Mouse (Mus musculus): ENCODE results near the gene Ank3. TPM values are rescaled to one million over a fixed set of nuclear protein-coding genes. Genes with fewer than 3 reads are reported as not detected.

The Ank3 gene
- total and polyA plus RNA-seq, 2 experiments from 2014 or later, result 23.4 to 64.7 TPM

GRCm38 (mm10) chr10:70065191-70065590 is 666.6 kb downstream of the Ank3 start:
- no peaks in the 10 kb centered on the region for H3K9me3 ChIP-seq (replicated peaks; ENCODE audit: control insufficient read depth, low read length)
- TF ChIP-seq EP300 (IDR thresholded peaks at IDR 0.05; ENCODE audit: low read depth) (no peak), CTCF (IDR thresholded peaks at IDR 0.05; ENCODE audit: low read depth) (no peak)
- H3K4me1 ChIP-seq (ENCODE audit: control insufficient read depth, insufficient read depth), result 0 out of 2 replicates have a peak, but pooled peaks cover 5% of the 10 kb centered on the region
- no peak overlapping the region for H3K9ac ChIP-seq (replicated peaks; ENCODE audit: low read depth, low read length)
- H3K4me3 ChIP-seq (ENCODE audit: low read depth, low read length), result no peak overlapping the region
- H3K27me3 ChIP-seq (ENCODE audit: control insufficient read depth, insufficient read depth, low read length), result no peaks in the 10 kb centered on the region
- no peak overlapping the region for H3K4me2 ChIP-seq (ENCODE audit: low read depth, low read length)
- ATAC-seq (ENCODE audit: insufficient read depth, low read depth) (no peak), DNase-seq (ENCODE audit: low spot score) (no peak)
- H3K36me3 ChIP-seq (replicated peaks; ENCODE audit: control insufficient read depth, insufficient read depth, low read length), result no peaks in the 10 kb centered on the region
- WGBS, result 72% methylated on average over 3 of the region's 3 CpGs
- no peak overlapping the region for H3K27ac ChIP-seq (ENCODE audit: low read depth)

GRCm38 (mm10) chr10:70066497-70067168 is 668.1 kb downstream of the Ank3 start:
- Histone ChIP-seq H3K27me3 (ENCODE audit: control insufficient read depth, insufficient read depth, low read length) (no peaks in the 10 kb centered on the region), H3K36me3 (replicated peaks; ENCODE audit: control insufficient read depth, insufficient read depth, low read length) (no peaks in the 10 kb centered on the region), H3K4me1 (ENCODE audit: control insufficient read depth, insufficient read depth) (no peaks in the 10 kb centered on the region), H3K4me2 (ENCODE audit: low read depth, low read length) (no peak overlapping the region), H3K27ac (ENCODE audit: low read depth) (no peak overlapping the region), H3K9ac (replicated peaks; ENCODE audit: low read depth, low read length) (no peak overlapping the region), H3K9me3 (replicated peaks; ENCODE audit: control insufficient read depth, low read length) (no peaks in the 10 kb centered on the region), H3K4me3 (ENCODE audit: low read depth, low read length) (no peak overlapping the region)
- TF ChIP-seq EP300 (IDR thresholded peaks at IDR 0.05; ENCODE audit: low read depth), result no peak
- TF ChIP-seq CTCF (IDR thresholded peaks at IDR 0.05; ENCODE audit: low read depth), result no peak
- 68% methylated on average over 8 of the region's 8 CpGs for WGBS
- DNase-seq (ENCODE audit: low spot score) (no peak), ATAC-seq (ENCODE audit: insufficient read depth, low read depth) (no peak)

DNA sequence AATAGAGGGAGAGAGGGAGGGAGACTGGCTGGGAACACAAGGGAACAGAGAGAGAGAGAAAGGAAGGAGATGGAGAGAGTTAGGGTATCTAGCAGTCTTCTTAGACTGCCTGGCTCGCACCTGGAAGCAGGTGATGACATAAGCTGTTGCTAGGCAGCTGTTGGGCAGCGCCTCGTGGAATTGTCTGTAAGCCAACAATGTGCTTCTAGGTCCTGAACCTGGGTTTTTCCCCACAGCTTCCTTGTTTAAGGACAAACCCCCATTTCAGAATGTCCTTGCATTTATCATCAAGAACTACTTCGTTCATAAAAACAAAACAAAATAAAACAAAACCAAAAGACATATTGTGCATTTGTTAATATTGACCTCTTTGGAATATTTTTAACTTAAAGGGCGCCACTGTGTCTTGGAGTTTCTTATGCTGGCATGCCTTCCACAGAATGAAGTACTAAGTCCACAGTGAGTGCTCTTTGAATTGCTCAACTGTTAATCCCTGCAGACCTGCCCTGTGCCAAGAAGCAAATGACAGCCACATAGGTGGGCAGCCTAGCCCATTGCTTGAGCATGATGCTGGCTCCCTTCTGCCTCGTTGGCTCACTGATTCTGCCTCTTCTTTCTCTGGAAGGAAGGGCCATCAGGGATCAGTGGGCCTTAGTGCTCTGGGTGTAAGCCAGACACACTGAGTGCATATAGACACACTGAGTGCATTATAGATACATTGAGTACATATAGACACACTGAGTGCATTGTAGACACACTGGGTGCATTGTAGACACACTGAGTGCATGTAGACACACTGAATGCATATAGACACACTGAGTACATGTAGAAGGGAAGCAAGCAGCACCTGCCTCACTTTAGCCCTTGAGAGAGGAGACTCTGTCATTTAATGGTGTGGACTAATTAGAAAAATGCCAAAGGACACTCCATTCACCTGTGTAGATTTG is 668.9 kb downstream of the Ank3 start:
- 50% methylated on average over 6 of the region's 6 CpGs for WGBS
- DNase-seq (ENCODE audit: low spot score) (no peak), ATAC-seq (ENCODE audit: insufficient read depth, low read depth) (no peak)
- H3K4me1 ChIP-seq (ENCODE audit: control insufficient read depth, insufficient read depth), result no peaks in the 10 kb centered on the region
- no peaks in the 10 kb centered on the region for H3K27me3 ChIP-seq (ENCODE audit: control insufficient read depth, insufficient read depth, low read length)
- no peak overlapping the region for H3K4me2 ChIP-seq (ENCODE audit: low read depth, low read length)
- no peak overlapping the region for H3K27ac ChIP-seq (ENCODE audit: low read depth)
- no peak overlapping the region for H3K9ac ChIP-seq (replicated peaks; ENCODE audit: low read depth, low read length)
- H3K4me3 ChIP-seq (ENCODE audit: low read depth, low read length), result no peak overlapping the region
- H3K36me3 ChIP-seq (replicated peaks; ENCODE audit: control insufficient read depth, insufficient read depth, low read length), result no peaks in the 10 kb centered on the region
- TF ChIP-seq EP300 (IDR thresholded peaks at IDR 0.05; ENCODE audit: low read depth) (no peak), CTCF (IDR thresholded peaks at IDR 0.05; ENCODE audit: low read depth) (no peak)
- H3K9me3 ChIP-seq (replicated peaks; ENCODE audit: control insufficient read depth, low read length), result no peaks in the 10 kb centered on the region

DNA sequence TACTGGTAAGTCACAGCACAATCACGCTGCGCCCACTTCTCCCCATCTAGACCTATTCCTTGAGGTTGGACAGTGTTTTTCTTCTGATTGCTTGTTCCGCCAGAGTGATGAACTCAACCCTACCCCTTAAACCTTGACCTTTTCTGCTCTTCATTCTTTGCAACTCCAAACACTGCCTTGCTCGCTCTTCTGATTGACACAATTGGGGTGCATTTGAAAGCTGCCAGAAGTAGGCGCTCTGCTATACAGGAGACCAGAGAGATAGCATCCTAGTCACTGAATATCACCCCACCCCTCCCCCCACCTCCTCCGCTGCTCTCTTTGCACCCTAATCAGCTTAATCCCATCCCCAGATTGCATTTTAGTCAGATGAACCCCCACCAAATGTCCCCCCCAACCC is 670.7 kb downstream of the Ank3 start:
- no peak for DNase-seq (ENCODE audit: low spot score)
- H3K36me3 ChIP-seq (replicated peaks; ENCODE audit: control insufficient read depth, insufficient read depth, low read length), result no peaks in the 10 kb centered on the region
- no peak overlapping the region for H3K4me3 ChIP-seq (ENCODE audit: low read depth, low read length)
- no peak for TF ChIP-seq EP300 (IDR thresholded peaks at IDR 0.05; ENCODE audit: low read depth)
- TF ChIP-seq CTCF (IDR thresholded peaks at IDR 0.05; ENCODE audit: low read depth), result no peak
- H3K9ac ChIP-seq (replicated peaks; ENCODE audit: low read depth, low read length), result no peak overlapping the region
- 57% methylated on average over 6 of the region's 6 CpGs for WGBS
- H3K9me3 ChIP-seq (replicated peaks; ENCODE audit: control insufficient read depth, low read length), result no peaks in the 10 kb centered on the region
- no peak for ATAC-seq (ENCODE audit: insufficient read depth, low read depth)
- no peak overlapping the region for H3K4me2 ChIP-seq (ENCODE audit: low read depth, low read length)
- H3K4me1 ChIP-seq (ENCODE audit: control insufficient read depth, insufficient read depth), result no peaks in the 10 kb centered on the region
- H3K27me3 ChIP-seq (ENCODE audit: control insufficient read depth, insufficient read depth, low read length), result no peaks in the 10 kb centered on the region
- no peak overlapping the region for H3K27ac ChIP-seq (ENCODE audit: low read depth)

DNA sequence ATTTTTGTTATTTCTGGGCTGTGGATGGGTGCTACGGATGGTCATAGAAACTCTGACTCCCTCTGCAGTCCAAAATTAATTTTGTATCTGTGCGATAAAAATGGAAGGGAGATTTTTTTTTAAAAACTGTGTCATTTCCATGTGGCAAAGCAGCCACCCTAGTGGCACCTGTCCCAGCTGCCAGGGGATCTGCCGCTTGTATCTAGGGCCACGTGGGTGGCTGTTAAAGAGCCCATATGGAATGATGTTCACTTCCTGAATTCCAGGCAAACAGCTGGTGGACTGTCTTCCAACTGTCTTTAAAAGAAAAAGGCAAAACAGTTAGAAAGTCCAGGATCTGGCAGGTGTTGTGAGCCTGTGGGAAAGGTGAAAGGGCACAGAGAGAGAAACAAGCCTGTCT is 672.8 kb downstream of the Ank3 start:
- Histone ChIP-seq H3K4me1 (ENCODE audit: control insufficient read depth, insufficient read depth) (no peaks in the 10 kb centered on the region), H3K4me2 (ENCODE audit: low read depth, low read length) (no peak overlapping the region), H3K27me3 (ENCODE audit: control insufficient read depth, insufficient read depth, low read length) (no peaks in the 10 kb centered on the region), H3K36me3 (replicated peaks; ENCODE audit: control insufficient read depth, insufficient read depth, low read length) (no peaks in the 10 kb centered on the region), H3K9ac (replicated peaks; ENCODE audit: low read depth, low read length) (no peak overlapping the region), H3K27ac (ENCODE audit: low read depth) (no peak overlapping the region), H3K9me3 (replicated peaks; ENCODE audit: control insufficient read depth, low read length) (no peaks in the 10 kb centered on the region), H3K4me3 (ENCODE audit: low read depth, low read length) (no peak overlapping the region)
- TF ChIP-seq EP300 (IDR thresholded peaks at IDR 0.05; ENCODE audit: low read depth) (no peak), CTCF (IDR thresholded peaks at IDR 0.05; ENCODE audit: low read depth) (no peak)
- ATAC-seq (ENCODE audit: insufficient read depth, low read depth), result no peak
- 85% methylated on average over 4 of the region's 4 CpGs for WGBS
- no peak for DNase-seq (ENCODE audit: low spot score)

Other genes with a start within 250 kb of the Ank3 start
- gene Rhobtb1, start 247.3 kb upstream of the Ank3 start, total RNA-seq (2014; rRNA removed; ENCODE audit: low replicate concordance), result 29.9 and 49.4 TPM in 2 replicates
- gene Rhobtb1, start 247.3 kb upstream of the Ank3 start, polyA plus RNA-seq (2015; fragmentation: Nextera tagmentation; extraction: Ambion mirVana), result 30.7 and 38.4 TPM in 2 replicates
- gene A930033H14Rik, start 185.7 kb upstream of the Ank3 start, total RNA-seq (2014; rRNA removed; ENCODE audit: low replicate concordance), result 1.5 and 1.7 TPM in 2 replicates
- gene A930033H14Rik, start 185.7 kb upstream of the Ank3 start, polyA plus RNA-seq (2015; fragmentation: Nextera tagmentation; extraction: Ambion mirVana), result 2.2 and 2.3 TPM in 2 replicates
- 90.6 and 204 TPM in 2 replicates for gene Cdk1, start 45.8 kb upstream of the Ank3 start, total RNA-seq (2014; rRNA removed; ENCODE audit: low replicate concordance)
- gene Cdk1, start 45.8 kb upstream of the Ank3 start, polyA plus RNA-seq (2015; fragmentation: Nextera tagmentation; extraction: Ambion mirVana), result 115 and 122 TPM in 2 replicates